Mouse (Mus musculus) lung, embryonic 16.5 days (tissue): ENCODE data around the gene Abca9. TPM values are rescaled to one million over a fixed set of nuclear protein-coding genes. Genes with fewer than 3 reads are reported as not detected.
A peak's percentile ranks its signal among the peaks of the same experiment; 100 is the strongest.

Experiments
- ATAC-seq: fragments of 200-750 bp; cut with Nextera tagmentation; 2 replicates; pipeline ENCODE4 v1.8.0; 2017; ENCODE audit warnings: low read depth, mild to moderate bottlenecking, moderate library complexity
- H3K27ac ChIP-seq: fragments of 300-500 bp; sonication (generic); 2 replicates; pipeline ENCODE4 v1.5.1; 2014; ENCODE audit warnings: mild to moderate bottlenecking, control low read depth, low read length
- H3K27me3 ChIP-seq: fragments of 300-500 bp; sonication (generic); 2 replicates; pipeline ENCODE4 v1.6.1; 2014; ENCODE audit warnings: low read depth, low read length, mixed read lengths; ENCODE audit not compliant: control insufficient read depth, insufficient read depth
- H3K36me3 ChIP-seq: fragments of 300-500 bp; sonication (generic); 2 replicates; pipeline ENCODE4 v1.6.1; 2014; ENCODE audit warnings: low read length; ENCODE audit not compliant: control insufficient read depth, insufficient read depth
- H3K4me1 ChIP-seq: fragments of 300-500 bp; sonication (generic); replicated peaks from 2 replicates; pipeline ENCODE4 v1.6.1; 2014; ENCODE audit warnings: low read length, mixed read lengths; ENCODE audit not compliant: control insufficient read depth, insufficient read depth
- H3K4me2 ChIP-seq: fragments of 300-500 bp; sonication (generic); 2 replicates; pipeline ENCODE4 v1.6.1; 2014; ENCODE audit warnings: low read depth, low read length, control low read depth
- H3K4me3 ChIP-seq: fragments of 300-500 bp; sonication (generic); 2 replicates; pipeline ENCODE4 v1.5.1; 2014; ENCODE audit warnings: mild to moderate bottlenecking, low read length, control low read depth
- H3K9ac ChIP-seq: fragments of 300-500 bp; sonication (generic); 2 replicates; pipeline ENCODE4 v1.6.1; 2014; ENCODE audit warnings: low read length, control low read depth
- H3K9me3 ChIP-seq: fragments of 300-500 bp; sonication (generic); 2 replicates; pipeline ENCODE4 v1.6.1; 2016; ENCODE audit warnings: low read length; ENCODE audit not compliant: control insufficient read depth
- WGBS: fragments of 180-500 bp; shearing (Covaris S2); extraction: QIAGEN DNeasy Blood & Tissue Kit; methylation state at CpG from one replicate; pipeline ENCODE4 v1.1.7; 2014; 5-methylcytosine and 5-hydroxymethylcytosine counted together
- polyA plus RNA-seq: library from polyadenylated mRNA; unstranded; fragments of >200 nt; fragmentation: Nextera tagmentation; extraction: Ambion mirVana; gene quantifications from 2 replicates; pipeline ENCODE4 v1.2.1, GENCODE M21; 2015

Abca9 gene
- polyA plus RNA-seq = 6.1 and 6.4 TPM in 2 replicates

GRCm38 (mm10) chr11:110167459-110168251, at the start of gene Abca9:
TSS of gene Abca9 (minus strand) at chr11:110168196.
- H3K4me2 ChIP-seq = peak within 1 kb of the TSS; percentile 55
- 15% methylated on average over 12 of the region's 12 CpGs for whole genome bisulfite sequencing
- H3K9me3 ChIP-seq = no peaks in the 10 kb centered on the region
- H3K27ac ChIP-seq = peak within 1 kb of the TSS; percentile 90
- peak; percentile 78; the same call in 1 of the 2 replicates for ATAC-seq
- peak within 1 kb of the TSS; percentile 57 for H3K9ac ChIP-seq
- no peaks in the 10 kb centered on the region for H3K27me3 ChIP-seq
- H3K36me3 ChIP-seq = no peaks in the 10 kb centered on the region
- H3K4me1 ChIP-seq = peaks cover 12% of the 10 kb centered on the region
- H3K4me3 ChIP-seq = peak within 1 kb of the TSS; percentile 45

- Histone ChIP-seq H3K9me3 (no peaks in the 10 kb centered on the region), H3K27me3 (no peaks in the 10 kb centered on the region), H3K9ac (no peak overlapping the region), H3K27ac (no peak overlapping the region; the same call in 1 of the 2 replicates), H3K4me3 (no peak overlapping the region), H3K36me3 (no peaks in the 10 kb centered on the region), H3K4me1 (no peaks in the 10 kb centered on the region), H3K4me2 (no peak overlapping the region)
- peak; percentile 65 for ATAC-seq
Observed at GRCm38 (mm10) chr11:110217118-110217517, 49.1 kb upstream of the Abca9 start.

GRCm38 (mm10) chr11:110203930-110204329, 35.9 kb upstream of the Abca9 start:
- Histone ChIP-seq H3K4me1 (no peaks in the 10 kb centered on the region), H3K9ac (no peak overlapping the region), H3K4me2 (no peak overlapping the region), H3K9me3 (no peaks in the 10 kb centered on the region; the same call in 1 of the 2 replicates), H3K4me3 (no peak overlapping the region), H3K27me3 (no peaks in the 10 kb centered on the region), H3K36me3 (no peaks in the 10 kb centered on the region), H3K27ac (no peak overlapping the region)
- 47% methylated on average over 5 of the region's 5 CpGs for WGBS
- ATAC-seq = peak; percentile 75

- Histone ChIP-seq H3K4me1 (peaks cover 3% of the 10 kb centered on the region; the same call in 1 of the 2 replicates), H3K36me3 (no peaks in the 10 kb centered on the region), H3K4me2 (no peak overlapping the region), H3K4me3 (no peak overlapping the region), H3K27ac (no peak overlapping the region), H3K27me3 (no peaks in the 10 kb centered on the region), H3K9ac (no peak overlapping the region), H3K9me3 (no peaks in the 10 kb centered on the region; the same call in 1 of the 2 replicates)
- no peak for ATAC-seq
- 77% methylated on average over 3 of the region's 3 CpGs for WGBS
Observed at GRCm38 (mm10) chr11:110198882-110199281, 30.9 kb upstream of the Abca9 start.

- Histone ChIP-seq H3K27me3 (no peaks in the 10 kb centered on the region), H3K4me2 (no peak overlapping the region), H3K27ac (peak overlapping the region; percentile 55), H3K4me3 (no peak overlapping the region), H3K4me1 (peaks cover 3% of the 10 kb centered on the region; the same call in 1 of the 2 replicates), H3K9ac (no peak overlapping the region), H3K36me3 (no peaks in the 10 kb centered on the region), H3K9me3 (no peaks in the 10 kb centered on the region; the same call in 1 of the 2 replicates)
- ATAC-seq = peak; percentile 90
- WGBS = 48% methylated on average over 8 of the region's 8 CpGs
Observed at GRCm38 (mm10) chr11:110196561-110197306, 28.7 kb upstream of the Abca9 start.

GRCm38 (mm10) chr11:110195310-110195709, 27.3 kb upstream of the Abca9 start:
- WGBS = 81% methylated on average over 4 of the region's 4 CpGs

GRCm38 (mm10) chr11:110171212-110171611, 3.2 kb upstream of the Abca9 start:
- no peaks in the 10 kb centered on the region for H3K9me3 ChIP-seq
- no peak overlapping the region for H3K4me2 ChIP-seq
- H3K36me3 ChIP-seq = no peaks in the 10 kb centered on the region
- no peak overlapping the region for H3K4me3 ChIP-seq
- H3K27ac ChIP-seq = no peak overlapping the region
- H3K9ac ChIP-seq = no peak overlapping the region
- WGBS = 89% methylated on average over 3 of the region's 3 CpGs
- no peaks in the 10 kb centered on the region for H3K27me3 ChIP-seq
- ATAC-seq = no peak
- peaks cover 9% of the 10 kb centered on the region for H3K4me1 ChIP-seq

More at GRCm38 (mm10) chr11:110195310-110195709, 27.3 kb upstream of the Abca9 start:
- H3K4me2 ChIP-seq = no peak overlapping the region
- no peaks in the 10 kb centered on the region for H3K27me3 ChIP-seq
- no peak for ATAC-seq
- H3K9ac ChIP-seq = no peak overlapping the region
- peaks cover 3% of the 10 kb centered on the region; the same call in 1 of the 2 replicates for H3K4me1 ChIP-seq
- H3K4me3 ChIP-seq = no peak overlapping the region
- no peaks in the 10 kb centered on the region; the same call in 1 of the 2 replicates for H3K9me3 ChIP-seq
- H3K27ac ChIP-seq = no peak overlapping the region
- no peaks in the 10 kb centered on the region for H3K36me3 ChIP-seq

- no peak for ATAC-seq
- no peak overlapping the region for H3K9ac ChIP-seq
- no peak overlapping the region for H3K4me3 ChIP-seq
- peaks cover 12% of the 10 kb centered on the region for H3K4me1 ChIP-seq
- no peaks in the 10 kb centered on the region for H3K27me3 ChIP-seq
- WGBS = 22% methylated on average over 3 of the region's 3 CpGs
- H3K27ac ChIP-seq = peak overlapping the region; percentile 47; the same call in 1 of the 2 replicates
- no peaks in the 10 kb centered on the region for H3K36me3 ChIP-seq
- H3K9me3 ChIP-seq = no peaks in the 10 kb centered on the region
- H3K4me2 ChIP-seq = peak overlapping the region; percentile 31
Observed at GRCm38 (mm10) chr11:110165822-110166221, 2.2 kb downstream of the Abca9 start.

GRCm38 (mm10) chr11:110165409-110165808, 2.6 kb downstream of the Abca9 start:
- Histone ChIP-seq H3K36me3 (no peaks in the 10 kb centered on the region), H3K27ac (0 out of 2 replicates have a peak overlapping the region, but pooled peaks have one; percentile 47), H3K4me1 (peaks cover 12% of the 10 kb centered on the region), H3K27me3 (no peaks in the 10 kb centered on the region), H3K4me3 (no peak overlapping the region), H3K4me2 (peak overlapping the region; percentile 31), H3K9me3 (no peaks in the 10 kb centered on the region), H3K9ac (no peak overlapping the region)
- no peak for ATAC-seq
